Mouse (Mus musculus): ENCODE measurements around the gene Dock1.

DNA sequence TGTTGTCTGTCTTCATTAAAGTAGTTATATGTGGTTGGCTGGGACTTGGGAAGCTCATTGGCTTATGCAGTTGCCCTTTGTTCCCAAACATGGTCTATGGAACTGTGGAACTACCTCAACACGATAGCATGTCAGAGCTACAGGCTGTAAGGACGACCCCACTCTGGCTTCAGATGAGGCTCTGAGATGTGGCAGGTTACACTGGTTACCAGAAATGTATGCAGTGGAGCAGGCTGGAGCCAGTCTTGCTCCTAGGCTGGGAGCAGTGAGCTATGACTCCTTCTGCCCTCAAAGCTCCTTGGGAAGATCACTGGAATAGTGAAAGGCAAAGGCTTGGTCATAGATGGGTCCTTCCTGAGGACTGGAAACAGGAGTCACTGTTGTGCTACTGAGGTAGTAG lies 337.6 kb downstream of the Dock1 start:
- TF ChIP-seq CTCF (IDR thresholded peaks at IDR 0.05): no peak
- no peak for TF ChIP-seq EP300 (IDR thresholded peaks at IDR 0.05)

All from lung, postnatal 0 days (tissue).